Mouse (Mus musculus) frontal cortex, adult (tissue): ENCODE measurements at regions not wholly inside any gene's neighbourhood (a gene's known extent, or its start where the extent isn't known, plus 50 kb on each side); places are given as distances from the start of the nearest gene placed in this dataset.

ENCODE experiments used
- ATAC-seq: cut with Nextera tagmentation; 2 replicates; pipeline ENCODE4 v1.9.2; 2017; ENCODE audit warnings: mild to moderate bottlenecking, moderate library complexity, mixed read lengths; ENCODE audit not compliant: low TSS enrichment

DNA sequence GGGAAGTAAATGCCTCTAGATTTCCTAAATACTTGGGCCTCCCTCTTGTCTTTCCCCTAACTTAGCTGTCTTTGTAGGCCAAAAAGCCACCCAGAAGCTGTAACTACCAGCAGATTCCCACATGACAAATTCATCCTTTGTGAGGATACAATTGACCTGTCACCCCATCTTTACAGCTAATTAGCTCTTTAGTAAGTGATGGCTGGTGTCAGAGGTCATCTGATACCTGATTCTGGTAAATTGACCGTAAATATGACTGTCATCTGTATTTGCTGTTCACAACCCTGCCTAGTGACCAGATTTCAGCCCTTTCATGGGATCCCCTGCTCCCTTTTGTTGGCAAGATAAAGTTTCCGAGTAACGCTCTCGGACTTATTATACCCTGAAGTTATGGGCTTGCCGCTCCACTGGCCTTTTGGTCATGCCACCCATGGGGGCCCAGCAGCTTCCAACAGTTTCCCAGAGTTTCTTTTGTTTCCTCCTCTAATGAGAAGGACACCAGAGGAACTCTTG is 279.5 kb downstream of the Gpat3 start:
- ATAC-seq: no peak

GRCm38 (mm10) chr5:101122914-101123313 is 277.4 kb downstream of the Gpat3 start:
- ATAC-seq: no peak

- no peak for ATAC-seq
These were observed 275.1 kb downstream of the Gpat3 start for GRCm38 (mm10) chr5:101120509-101121201.

DNA sequence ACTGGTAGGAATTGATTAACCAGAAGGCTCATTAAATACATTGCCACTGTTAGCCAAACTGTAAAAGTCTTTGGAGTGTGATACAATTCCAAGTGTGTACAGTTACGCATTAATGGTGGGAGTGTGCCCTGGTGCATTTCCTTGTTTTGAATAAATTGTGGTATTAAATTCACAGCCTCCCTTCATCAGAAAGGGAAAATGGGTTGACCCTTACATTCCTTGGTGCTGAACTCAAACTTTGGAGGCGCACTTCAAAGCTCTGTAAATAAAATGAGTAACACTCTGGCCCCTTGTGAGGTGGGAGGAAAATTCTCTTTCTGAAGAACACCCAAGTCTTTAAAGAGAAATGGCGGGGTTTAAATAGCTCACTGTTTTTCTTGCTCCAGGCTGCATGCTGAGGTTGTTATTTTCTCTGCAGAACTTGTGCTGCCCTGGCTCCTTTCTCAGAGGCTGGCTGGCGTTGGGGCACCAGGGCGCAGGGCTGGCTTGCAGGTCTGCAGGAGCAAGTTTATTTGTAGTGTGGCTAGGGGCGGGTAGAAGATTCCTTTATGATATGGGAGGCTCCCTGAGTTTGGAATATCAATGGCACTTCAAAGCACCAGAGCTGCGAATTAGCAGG is 266.7 kb downstream of the Gpat3 start:
- ATAC-seq: no peak

GRCm38 (mm10) chr5:101111619-101112018 is 266.1 kb downstream of the Gpat3 start:
- ATAC-seq: no peak

- ATAC-seq: no peak
These were observed 255.6 kb downstream of the Gpat3 start for GRCm38 (mm10) chr5:101100975-101101699.

DNA sequence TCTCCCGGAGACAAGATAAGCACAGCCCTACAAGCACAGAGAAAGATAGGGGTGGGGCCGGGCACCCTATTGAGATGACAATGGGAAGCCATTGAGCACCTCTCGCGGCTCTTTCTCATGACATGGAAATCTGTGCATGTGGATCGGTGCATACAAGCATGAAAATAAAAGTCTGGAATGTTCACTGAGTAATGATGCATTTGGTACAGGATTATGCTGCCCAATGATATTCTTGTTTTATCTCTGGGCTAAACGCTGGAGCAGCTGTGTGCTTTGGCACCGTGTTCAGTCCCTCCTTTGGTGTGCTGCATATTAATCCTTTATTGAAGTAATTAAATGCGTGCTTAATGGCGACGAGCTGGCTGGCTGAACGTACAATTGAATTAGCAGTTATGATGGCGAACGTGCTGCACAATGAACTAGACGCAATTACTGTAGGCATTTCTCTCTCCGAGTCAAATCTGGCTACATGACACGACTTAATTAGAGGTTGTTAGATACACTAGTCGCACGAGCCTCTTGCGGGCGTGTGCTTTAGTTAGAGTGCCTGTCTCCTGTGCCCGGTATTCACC is 245.6 kb downstream of the Gpat3 start:
- ATAC-seq: peak; percentile 20; the same call in 1 of the 2 replicates

GRCm38 (mm10) chr5:101090415-101091026 is 245.0 kb downstream of the Gpat3 start:
- no peak for ATAC-seq

DNA sequence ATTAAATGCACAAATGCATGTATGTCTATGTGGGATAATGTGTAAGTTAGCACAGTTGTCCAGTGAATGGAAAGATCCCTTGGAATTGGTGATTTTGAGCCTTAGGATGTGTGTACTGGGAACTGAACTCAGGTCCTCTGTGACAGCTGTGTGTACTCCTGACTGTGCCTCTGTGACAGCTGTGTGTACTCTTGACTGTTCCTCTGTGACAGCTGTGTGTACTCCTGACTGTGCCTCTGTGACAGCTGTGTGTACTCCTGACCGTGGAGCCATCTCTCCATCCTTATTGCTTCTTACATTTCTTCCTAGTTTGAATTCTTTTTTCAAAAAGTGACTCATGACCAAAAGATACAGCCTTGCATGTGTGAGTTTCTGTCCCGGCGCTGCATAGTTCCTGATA is 239.7 kb downstream of the Gpat3 start:
- no peak for ATAC-seq

GRCm38 (mm10) chr5:101082611-101083010 is 237.1 kb downstream of the Gpat3 start:
- ATAC-seq: peak; percentile 59

DNA sequence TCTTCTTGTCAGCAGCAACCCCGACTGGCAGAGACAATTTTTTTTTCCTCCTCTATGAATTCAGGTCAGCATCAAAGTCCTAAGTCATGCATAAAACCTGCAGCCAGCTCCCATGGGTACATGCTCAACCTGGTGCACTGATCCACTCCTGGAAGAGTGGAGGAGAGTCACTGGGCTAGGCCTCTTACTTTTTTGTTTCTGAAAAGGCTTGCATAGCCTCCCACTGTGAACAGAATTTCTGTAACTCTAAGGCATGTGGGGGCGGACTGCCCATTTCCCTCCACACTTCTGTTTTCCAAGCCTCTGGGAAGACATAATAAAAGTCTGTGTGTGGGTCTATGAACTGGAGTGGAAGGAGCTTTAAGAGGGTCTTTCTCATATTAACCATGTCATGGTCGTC is 218.8 kb downstream of the Gpat3 start:
- peak; percentile 88 for ATAC-seq

GRCm38 (mm10) chr5:101063254-101063653 is 217.7 kb downstream of the Gpat3 start:
- peak; percentile 92 for ATAC-seq

DNA sequence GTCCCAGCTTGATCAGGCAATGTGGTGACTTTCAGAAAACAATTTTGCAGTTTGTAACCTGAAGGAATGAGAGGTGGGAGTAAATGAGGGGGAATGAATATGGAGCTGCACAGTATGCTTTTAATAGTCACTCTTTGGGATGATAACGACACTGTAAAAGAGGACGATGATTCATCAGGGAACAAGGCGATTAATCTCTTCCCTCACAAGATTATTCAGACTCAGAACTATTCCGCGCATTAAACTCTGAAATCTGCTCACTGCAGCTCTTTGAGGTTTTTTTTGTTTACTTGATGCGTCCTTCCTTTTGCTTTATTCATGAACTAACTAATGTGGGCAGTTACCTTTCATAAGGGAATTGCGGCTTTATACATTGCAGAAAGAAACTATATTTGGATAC is 206.1 kb downstream of the Gpat3 start:
- peak; percentile 92 for ATAC-seq

DNA sequence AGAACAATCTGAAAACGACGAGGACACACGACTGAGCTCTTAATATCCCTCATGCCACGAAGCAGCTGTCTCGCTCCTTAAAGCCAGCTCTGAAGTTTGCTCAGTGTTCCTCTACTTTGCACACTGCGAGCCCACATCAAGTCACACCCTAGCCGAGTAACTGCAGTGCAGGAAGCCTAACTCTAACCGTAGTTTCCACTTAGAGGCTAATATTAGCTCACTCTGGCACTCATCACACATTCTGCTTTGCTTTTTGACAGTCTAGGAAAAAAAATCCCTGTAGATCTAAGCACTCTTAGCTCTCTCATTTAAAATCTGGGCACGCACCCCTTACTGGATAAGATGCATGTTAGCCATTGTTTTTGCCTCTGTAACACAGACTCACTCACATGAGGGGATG is 195.0 kb downstream of the Gpat3 start:
- ATAC-seq: peak; percentile 50

DNA sequence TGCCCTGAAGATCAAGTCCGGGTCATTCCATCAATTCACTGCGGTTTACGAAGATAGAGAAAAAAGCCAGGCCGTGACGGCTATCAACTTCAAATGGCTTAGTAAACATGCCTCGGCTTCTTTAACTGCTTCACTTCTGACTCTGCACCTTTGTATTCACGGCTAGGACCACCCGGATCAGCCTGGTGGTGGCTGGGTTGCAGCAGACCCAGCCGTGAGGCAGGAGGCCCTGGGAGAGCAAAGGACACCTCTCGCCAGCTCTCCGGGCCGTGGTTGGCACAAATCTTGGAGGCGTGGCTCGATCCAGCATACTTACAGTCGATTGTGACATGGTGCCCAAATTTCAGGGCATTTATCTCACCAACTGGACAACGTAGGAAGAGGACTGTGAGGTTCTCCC is 187.5 kb downstream of the Gpat3 start:
- ATAC-seq: no peak

DNA sequence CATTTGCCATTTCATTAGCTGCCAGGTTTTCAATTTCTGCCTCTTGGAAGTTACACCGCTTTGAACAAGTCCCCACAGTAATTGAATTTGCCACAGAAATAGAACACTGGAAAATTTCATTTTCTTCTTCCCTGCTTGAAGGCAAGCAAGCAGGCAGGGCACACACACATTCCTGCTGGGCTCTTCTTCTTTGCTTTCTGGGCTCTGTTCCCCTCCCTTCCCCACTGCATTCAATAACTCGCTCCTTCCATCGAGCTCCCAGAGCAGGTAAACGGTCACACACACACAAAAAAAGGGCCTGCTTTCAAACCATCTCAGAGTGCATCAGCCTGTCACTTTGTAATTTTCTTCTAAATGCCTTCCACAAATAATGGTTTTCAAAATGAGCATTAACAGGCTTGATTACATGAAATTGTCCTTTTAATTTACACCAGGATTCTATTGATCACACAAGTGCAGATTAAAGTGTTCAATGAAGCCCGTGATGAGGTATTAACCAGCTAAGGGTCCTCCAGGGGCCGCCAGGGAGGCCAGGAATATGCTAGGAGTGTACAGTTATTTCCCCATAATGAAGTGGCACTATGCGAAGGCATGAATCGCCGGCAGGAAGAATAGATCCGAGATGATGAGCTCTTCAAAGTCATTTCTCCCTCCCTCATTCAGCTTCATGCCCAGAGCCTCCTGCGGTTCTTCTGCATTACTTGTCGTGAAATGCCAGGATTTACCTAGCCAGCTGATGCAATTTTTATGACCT is 186.8 kb downstream of the Gpat3 start:
- ATAC-seq: no peak

GRCm38 (mm10) chr5:101024796-101025195 is 179.3 kb downstream of the Gpat3 start:
- ATAC-seq: no peak

DNA sequence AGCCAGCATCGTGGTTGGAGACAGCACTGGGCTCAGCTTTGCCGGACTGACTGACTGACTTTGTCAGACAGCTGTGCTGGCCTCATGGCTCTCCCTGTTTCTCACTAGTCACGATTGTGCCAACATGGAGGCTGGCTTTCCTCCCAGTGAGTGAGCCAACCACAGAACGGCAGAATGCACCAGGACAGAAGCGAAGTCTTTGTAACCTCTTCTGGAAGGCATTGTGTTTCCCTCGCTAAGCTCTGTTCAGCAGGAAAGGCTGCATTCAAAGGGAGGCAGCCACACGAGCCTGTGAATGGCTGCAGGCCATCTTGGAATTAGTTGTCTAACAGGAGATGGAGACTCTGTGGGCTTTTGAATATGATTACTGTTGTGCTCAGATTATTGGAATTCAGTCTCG is 178.3 kb downstream of the Gpat3 start:
- no peak for ATAC-seq

- peak; percentile 98 for ATAC-seq
These were observed 175.3 kb downstream of the Gpat3 start for GRCm38 (mm10) chr5:101020784-101021183.

GRCm38 (mm10) chr5:101013844-101014243 is 168.3 kb downstream of the Gpat3 start:
- no peak for ATAC-seq

- ATAC-seq: no peak
These were observed 159.7 kb downstream of the Gpat3 start for GRCm38 (mm10) chr5:101005216-101005615.
